Mouse (Mus musculus) intestine, postnatal 0 days (tissue): ENCODE data around the gene Gm49661. TPM values are rescaled to one million over a fixed set of nuclear protein-coding genes. Genes with fewer than 3 reads are reported as not detected.

ENCODE experiments used
- ATAC-seq: fragments of 200-750 bp; cut with Nextera tagmentation; 2 replicates; pipeline ENCODE4 v1.8.0; 2017; ENCODE audit warnings: mild to moderate bottlenecking, moderate TSS enrichment, moderate library complexity
- H3K27ac ChIP-seq: fragments of 300-500 bp; sonication (generic); 2 replicates; pipeline ENCODE4 v1.5.1; 2014; ENCODE audit warnings: mild to moderate bottlenecking, low read depth, low read length, moderate library complexity
- H3K27me3 ChIP-seq: fragments of 300-500 bp; sonication (generic); replicated peaks from 2 replicates; pipeline ENCODE4 v1.6.1; 2014; ENCODE audit warnings: low read length, mixed read lengths; ENCODE audit not compliant: control insufficient read depth, insufficient read depth
- H3K36me3 ChIP-seq: fragments of 300-500 bp; sonication (generic); 2 replicates; pipeline ENCODE4 v1.6.1; 2014; ENCODE audit warnings: mild to moderate bottlenecking, moderate library complexity; ENCODE audit not compliant: control insufficient read depth, insufficient read depth
- H3K4me1 ChIP-seq: fragments of 300-500 bp; sonication (generic); replicated peaks from 2 replicates; pipeline ENCODE4 v1.6.1; 2014; ENCODE audit warnings: antibody characterized with exemption, low read length, mixed read lengths; ENCODE audit not compliant: control insufficient read depth, insufficient read depth
- H3K4me2 ChIP-seq: fragments of 300-500 bp; sonication (generic); replicated peaks from 2 replicates; pipeline ENCODE4 v1.6.1; 2014; ENCODE audit warnings: low read depth, mild to moderate bottlenecking, moderate library complexity
- H3K4me3 ChIP-seq: fragments of 300-500 bp; sonication (generic); 2 replicates; pipeline ENCODE4 v1.5.1; 2014; ENCODE audit warnings: low read depth, low read length
- H3K9ac ChIP-seq: fragments of 300-500 bp; sonication (generic); 2 replicates; pipeline ENCODE4 v1.6.1; 2014; ENCODE audit warnings: mild to moderate bottlenecking, low read depth, low read length
- H3K9me3 ChIP-seq: fragments of 300-500 bp; sonication (generic); 2 replicates; pipeline ENCODE4 v1.6.1; 2016; ENCODE audit warnings: mixed run types; ENCODE audit not compliant: control insufficient read depth
- CTCF ChIP-seq: sonication (generic); IDR thresholded peaks from 2 replicates; pipeline ENCODE4 v1.5.1; 2016; ENCODE audit warnings: low read depth, mild to moderate bottlenecking, control low read depth, antibody characterized with exemption, moderate library complexity
- WGBS: fragments of 180-500 bp; shearing (Covaris S2); extraction: QIAGEN DNeasy Blood & Tissue Kit; methylation state at CpG from one replicate; pipeline ENCODE4 v1.1.7; 2014; 5-methylcytosine and 5-hydroxymethylcytosine counted together
- polyA plus RNA-seq: library from polyadenylated mRNA; unstranded; fragments of >200 nt; fragmentation: Nextera tagmentation; extraction: Ambion mirVana; gene quantifications from 2 replicates; pipeline ENCODE4 v1.2.1, GENCODE M21; 2015

Gm49661 gene
- polyA plus RNA-seq, 1 experiment from 2014 or later: 2.1 TPM

DNA sequence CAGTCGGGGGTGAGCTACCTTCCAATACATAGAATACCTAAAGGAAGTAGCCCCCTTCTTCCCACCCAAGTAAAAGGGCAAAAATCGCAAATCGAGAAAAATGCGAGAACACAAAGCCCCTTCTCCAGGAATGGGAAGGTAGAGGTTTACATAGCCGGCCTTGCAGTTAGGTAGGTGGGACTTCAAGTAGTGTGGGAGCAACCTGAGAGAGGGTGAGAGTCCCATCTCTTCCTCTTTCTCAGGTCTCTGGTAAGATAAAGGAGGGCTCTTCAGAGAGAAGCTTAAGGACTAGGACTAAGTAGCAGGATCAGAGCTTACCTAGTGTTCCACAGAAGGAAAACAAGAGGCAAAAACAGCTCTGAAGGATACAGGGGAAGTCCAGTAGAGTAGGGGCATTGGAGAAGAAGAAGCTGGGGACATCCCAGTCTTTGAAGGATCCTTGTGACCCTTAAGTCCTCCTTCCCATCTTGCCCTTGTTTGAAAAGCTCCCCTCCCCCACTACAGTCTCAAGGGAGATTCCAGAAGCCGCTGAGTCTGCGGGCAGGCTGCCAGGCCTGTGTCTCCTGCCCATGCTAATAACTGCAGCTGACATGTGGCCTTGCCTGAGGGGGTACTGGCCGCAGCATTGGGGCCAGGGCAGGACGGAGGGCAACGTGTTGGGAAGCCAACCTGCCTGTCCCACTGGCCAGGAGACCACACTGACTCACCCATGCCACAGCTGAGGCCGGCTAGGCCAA, 11.6 kb upstream of the Gm49661 start:
- H3K4me3 ChIP-seq: peak overlapping the region; percentile 80
- H3K27me3 ChIP-seq: no peaks in the 10 kb centered on the region
- H3K4me1 ChIP-seq: peaks cover 37% of the 10 kb centered on the region

GRCm38 (mm10) chr8:84979599-84980421, 10.6 kb upstream of the Gm49661 start:
- H3K4me3 ChIP-seq: peak overlapping the region; percentile 80
- peaks cover 36% of the 10 kb centered on the region for H3K4me1 ChIP-seq
- no peaks in the 10 kb centered on the region for H3K9me3 ChIP-seq
- ATAC-seq: peak; percentile 74
- peak overlapping the region; percentile 97 for H3K27ac ChIP-seq
- H3K4me2 ChIP-seq: peak overlapping the region; percentile 96
- H3K27me3 ChIP-seq: no peaks in the 10 kb centered on the region
- H3K36me3 ChIP-seq: no peaks in the 10 kb centered on the region
- 1% methylated on average over 42 of the region's 42 CpGs for WGBS
- no peak for TF ChIP-seq CTCF
- peak overlapping the region; percentile 57 for H3K9ac ChIP-seq

More for the DNA sequence above, 11.6 kb upstream of the Gm49661 start:
- no peak for ATAC-seq
- Histone ChIP-seq H3K4me2 (peak overlapping the region; percentile 96), H3K27ac (peak overlapping the region; percentile 97), H3K9ac (peak overlapping the region; percentile 57; the same call in 1 of the 2 replicates), H3K36me3 (no peaks in the 10 kb centered on the region), H3K9me3 (no peaks in the 10 kb centered on the region)
- WGBS: 14% methylated on average over 11 of the region's 11 CpGs
- no peak for TF ChIP-seq CTCF

GRCm38 (mm10) chr8:84978248-84978940, 9.2 kb upstream of the Gm49661 start, which contains the start of gene Junb:
Gene Junb, minus strand, starts transcription at chr8:84978718.
- peak within 1 kb of the TSS; percentile 80 for H3K4me3 ChIP-seq
- no peak for TF ChIP-seq CTCF
- no peaks in the 10 kb centered on the region for H3K36me3 ChIP-seq
- H3K9me3 ChIP-seq: no peaks in the 10 kb centered on the region
- WGBS: under 1% methylated on average over 63 of the region's 63 CpGs
- peak within 1 kb of the TSS; percentile 96 for H3K4me2 ChIP-seq
- peaks cover 30% of the 10 kb centered on the region for H3K4me1 ChIP-seq
- peak within 1 kb of the TSS; percentile 97 for H3K27ac ChIP-seq
- peak; percentile 23 for ATAC-seq
- no peaks in the 10 kb centered on the region for H3K27me3 ChIP-seq
- H3K9ac ChIP-seq: peak within 1 kb of the TSS; percentile 87

GRCm38 (mm10) chr8:84977435-84978247, 8.4 kb upstream of the Gm49661 start:
- Histone ChIP-seq H3K36me3 (peaks cover 6% of the 10 kb centered on the region), H3K9ac (peak overlapping the region; percentile 87), H3K9me3 (no peaks in the 10 kb centered on the region), H3K27me3 (no peaks in the 10 kb centered on the region), H3K4me1 (peaks cover 30% of the 10 kb centered on the region), H3K4me3 (peak overlapping the region; percentile 80), H3K27ac (peak overlapping the region; percentile 97), H3K4me2 (peak overlapping the region; percentile 96)
- TF ChIP-seq CTCF: peak; percentile 19; the same call in 1 of the 2 replicates
- no peak for ATAC-seq
- under 1% methylated on average over 70 of the region's 70 CpGs for WGBS

DNA sequence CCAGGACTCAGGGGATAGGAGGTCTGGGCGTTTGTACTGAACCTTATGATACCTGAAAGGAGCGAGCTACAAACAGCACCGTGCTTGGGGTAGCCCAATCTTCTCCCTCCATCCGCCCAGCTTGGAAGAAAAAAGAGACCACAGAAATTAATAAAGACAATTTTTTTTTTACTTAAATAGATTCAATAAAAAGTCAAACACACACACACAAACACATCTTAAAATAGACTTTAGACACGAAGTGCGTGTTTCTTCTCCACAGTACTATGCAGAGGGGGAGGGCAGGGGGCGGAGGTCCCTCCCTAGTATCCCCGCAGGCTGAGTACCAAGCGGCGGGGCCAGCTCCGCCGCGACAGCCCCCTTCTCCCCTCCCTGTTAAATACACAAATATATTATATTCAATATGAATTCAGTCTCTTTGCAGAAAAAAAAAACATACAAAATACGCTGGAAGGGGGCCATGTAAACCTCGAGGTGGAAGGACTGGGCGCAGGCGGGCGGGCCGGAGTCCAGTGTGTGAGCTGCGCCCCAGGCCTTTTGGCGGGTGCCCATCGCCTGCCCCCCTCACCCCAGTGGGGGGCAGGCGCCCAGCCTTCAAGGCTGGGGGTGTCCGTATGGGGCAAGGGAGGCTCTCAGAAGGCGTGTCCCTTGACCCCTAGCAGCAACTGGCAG, 7.7 kb upstream of the Gm49661 start:
- H3K27ac ChIP-seq: peak overlapping the region; percentile 97
- no peak for TF ChIP-seq CTCF
- H3K36me3 ChIP-seq: peaks cover 13% of the 10 kb centered on the region
- H3K9ac ChIP-seq: peak overlapping the region; percentile 87
- H3K4me1 ChIP-seq: peaks cover 25% of the 10 kb centered on the region
- H3K4me2 ChIP-seq: peak overlapping the region; percentile 96
- peak overlapping the region; percentile 80 for H3K4me3 ChIP-seq
- no peaks in the 10 kb centered on the region for H3K27me3 ChIP-seq
- no peak for ATAC-seq
- under 1% methylated on average over 25 of the region's 25 CpGs for WGBS
- no peaks in the 10 kb centered on the region for H3K9me3 ChIP-seq
